Mouse (Mus musculus): ENCODE results near the gene Adgrb3.

GRCm38 (mm10) chr1:25250562-25250961 is 578.9 kb downstream of the Adgrb3 start:
- TF ChIP-seq CTCF (IDR thresholded peaks at IDR 0.05; ENCODE audit: borderline replicate concordance, extremely low read depth, insufficient read depth, insufficient read length) (no peak), POLR2A (IDR thresholded peaks at IDR 0.05; ENCODE audit: borderline replicate concordance, extremely low read depth, insufficient read depth, insufficient read length, poor library complexity, severe bottlenecking) (no peak)

Data from brain, embryonic 14.5 days (tissue).